Mouse (Mus musculus) E14TG2a.4 (cell line): ENCODE results near the gene Taf13.

Experiments used
- CTCF ChIP-seq: conservative IDR thresholded peaks from 2 replicates; pipeline ENCODE4 v1.5.1; 2014; ENCODE audit warnings: low read length
- POU5F1 ChIP-seq: IDR thresholded peaks from 2 replicates; pipeline ENCODE4 v1.6.1; 2014; ENCODE audit warnings: low read length, borderline replicate concordance

DNA sequence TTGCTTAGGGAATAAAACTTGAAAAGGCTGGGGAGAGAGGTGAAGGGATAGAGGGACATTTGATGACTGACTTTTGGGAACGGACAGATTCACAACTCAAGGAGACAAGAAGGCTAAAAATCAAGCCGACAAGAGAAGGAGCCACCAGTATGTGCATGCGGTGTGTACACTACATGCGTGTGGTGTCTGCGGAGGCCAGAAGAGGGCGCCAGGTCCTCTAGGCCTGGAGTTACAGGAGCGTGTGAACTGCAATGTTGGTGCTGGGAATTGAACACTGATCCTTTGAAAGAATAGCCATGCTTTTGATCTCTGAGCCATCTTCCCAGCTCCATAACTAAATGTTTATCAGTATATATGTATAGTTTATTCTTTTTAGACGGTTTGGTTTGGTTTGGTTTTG is 43.0 kb upstream of the Taf13 start:
- peak; percentile 54 for TF ChIP-seq CTCF
- TF ChIP-seq POU5F1: no peak
